Mouse (Mus musculus) T-helper 17 cell (primary cell): ENCODE data around the gene Npat.

Experiments
- in situ Hi-C, 2 experiments: fragments of 300-600 bp; cut with MboI, MseI; formaldehyde crosslinking; loops; 1 replicate in 1 of 2; 2 replicates in 1 of 2; pipeline ENCODE4 v1.15.1; 2025; ENCODE audit warnings: high pct_unique_total_duplicates in 2 of 2

The Npat gene

GRCm38 (mm10) chr9:53609306-53609967 lies 72.6 kb downstream of the Npat start:
- in situ Hi-C loops: no loop called here

GRCm38 (mm10) chr9:53609968-53610781 lies 73.3 kb downstream of the Npat start, which contains the start of gene Acat1:
Gene Acat1 (minus strand): TSS chr9:53610382.
- in situ Hi-C loops: no loop called here

- in situ Hi-C loops: no loop called here
These were observed 77.4 kb downstream of the Npat start for GRCm38 (mm10) chr9:53614286-53614685.

GRCm38 (mm10) chr9:53615246-53615645 lies 78.4 kb downstream of the Npat start:
- in situ Hi-C loops: no loop called here
